Mouse (Mus musculus): ENCODE measurements around the gene Appbp2. TPM values are rescaled to one million over a fixed set of nuclear protein-coding genes. Genes with fewer than 3 reads are reported as not detected.

The Appbp2 gene
- polyA plus RNA-seq, 1 experiment from 2014 or later = 38.7 TPM

DNA sequence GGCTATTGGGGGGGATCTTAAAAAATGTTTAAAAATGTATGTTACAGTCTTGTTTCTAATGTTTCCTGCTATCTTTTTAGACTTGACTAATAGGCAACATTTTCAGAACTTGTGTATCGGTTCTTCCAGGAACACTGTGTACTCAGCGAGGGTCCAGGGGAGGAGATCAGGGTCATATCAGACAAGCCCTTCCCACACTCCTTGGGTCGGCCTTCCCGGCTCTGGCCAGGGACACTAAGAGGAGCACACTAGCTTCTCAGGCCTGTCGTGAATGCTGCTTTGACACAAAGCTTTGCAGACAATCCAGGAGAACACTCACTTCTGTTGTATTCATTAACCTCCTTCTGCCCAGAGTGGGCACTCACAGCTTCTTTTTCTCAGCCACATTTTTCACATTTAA lies 18.1 kb upstream of the Appbp2 start:
- H3K4me3 ChIP-seq = no peak overlapping the region
- no peak overlapping the region for H3K27ac ChIP-seq
- 84% methylated on average over 5 of the region's 5 CpGs for WGBS
- no peaks in the 10 kb centered on the region for H3K27me3 ChIP-seq (ENCODE audit: insufficient read depth, poor library complexity, severe bottlenecking)
- H3K36me3 ChIP-seq = no peaks in the 10 kb centered on the region
- DNase-seq (ENCODE audit: low spot score) = no peak
- H3K4me1 ChIP-seq (replicated peaks) = no peaks in the 10 kb centered on the region
- H3K9me3 ChIP-seq = no peaks in the 10 kb centered on the region

DNA sequence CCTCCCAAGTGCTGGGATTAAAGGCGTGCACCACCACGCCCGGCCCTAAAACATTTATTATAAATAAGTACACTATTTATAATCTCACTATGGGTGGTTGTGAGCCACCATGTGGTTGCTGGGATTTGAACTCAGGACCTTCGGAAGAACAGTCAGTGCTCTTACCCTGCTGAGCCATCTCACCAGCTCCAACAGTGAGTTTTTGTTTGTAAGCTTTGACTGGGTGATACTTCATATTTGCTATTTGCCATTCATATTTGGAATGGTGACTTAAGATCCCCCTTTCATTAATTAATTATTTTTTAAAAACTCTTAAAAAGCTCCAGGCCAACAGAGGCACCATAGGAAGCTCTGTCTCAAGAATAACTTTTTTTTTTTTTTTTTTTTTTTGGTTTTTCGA lies 17.0 kb upstream of the Appbp2 start:
- H3K36me3 ChIP-seq = no peaks in the 10 kb centered on the region
- no peak overlapping the region for H3K4me3 ChIP-seq
- no peak overlapping the region for H3K27ac ChIP-seq
- DNase-seq (ENCODE audit: low spot score) = no peak
- WGBS = 89% methylated on average over 5 of the region's 5 CpGs
- H3K4me1 ChIP-seq (replicated peaks) = no peaks in the 10 kb centered on the region
- no peaks in the 10 kb centered on the region for H3K9me3 ChIP-seq
- H3K27me3 ChIP-seq (ENCODE audit: insufficient read depth, poor library complexity, severe bottlenecking) = no peaks in the 10 kb centered on the region

DNA sequence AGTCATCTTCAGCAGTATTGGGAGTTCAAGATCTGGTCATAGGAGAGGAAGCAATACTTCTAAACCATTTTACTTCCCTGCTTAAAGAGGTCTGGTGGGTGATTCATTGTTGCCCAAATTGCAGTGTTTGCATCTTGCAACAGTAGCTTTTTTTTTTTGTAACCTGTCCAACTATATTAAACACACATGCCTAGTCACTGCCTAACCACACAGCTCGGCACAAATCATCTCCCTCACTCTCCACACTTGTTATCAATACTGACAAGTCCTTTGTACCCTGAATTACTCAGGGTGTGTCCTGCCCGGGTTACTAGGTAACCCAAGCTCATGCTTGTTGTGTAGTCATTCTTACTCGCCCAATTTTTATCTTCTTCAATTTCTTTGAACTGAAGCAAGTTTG lies 15.5 kb upstream of the Appbp2 start:
- no peaks in the 10 kb centered on the region for H3K36me3 ChIP-seq
- H3K4me3 ChIP-seq = no peak overlapping the region
- H3K4me1 ChIP-seq (replicated peaks) = no peaks in the 10 kb centered on the region
- no peaks in the 10 kb centered on the region for H3K27me3 ChIP-seq (ENCODE audit: insufficient read depth, poor library complexity, severe bottlenecking)
- no peak overlapping the region for H3K27ac ChIP-seq
- DNase-seq (ENCODE audit: low spot score) = no peak
- 54% methylated on average over 3 of the region's 3 CpGs for WGBS
- H3K9me3 ChIP-seq = no peaks in the 10 kb centered on the region

DNA sequence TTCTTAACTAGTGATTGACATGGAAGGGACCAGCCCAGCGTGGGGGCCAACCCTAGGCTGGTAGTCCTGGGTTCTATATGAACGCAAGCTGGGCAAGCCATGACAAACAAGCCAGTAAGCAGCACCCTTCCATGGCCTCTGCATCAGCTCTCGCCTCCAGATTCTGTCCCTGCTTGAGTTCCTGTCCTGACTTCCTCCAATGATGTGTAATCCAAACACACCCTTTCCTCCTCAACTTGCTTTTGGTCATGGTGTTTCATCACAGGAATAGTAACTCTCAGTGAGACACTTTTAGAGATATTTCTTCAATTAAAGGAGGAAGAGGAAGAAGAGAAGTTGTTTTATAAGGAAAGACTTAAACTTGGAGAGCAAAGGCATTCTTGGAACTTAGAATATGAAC lies 14.4 kb upstream of the Appbp2 start:
- no peak overlapping the region for H3K27ac ChIP-seq
- H3K4me1 ChIP-seq (replicated peaks) = no peaks in the 10 kb centered on the region
- H3K27me3 ChIP-seq (ENCODE audit: insufficient read depth, poor library complexity, severe bottlenecking) = no peaks in the 10 kb centered on the region
- no peaks in the 10 kb centered on the region for H3K36me3 ChIP-seq
- H3K4me3 ChIP-seq = no peak overlapping the region
- WGBS = 87% methylated on average over 3 of the region's 3 CpGs
- H3K9me3 ChIP-seq = no peaks in the 10 kb centered on the region
- no peak for DNase-seq (ENCODE audit: low spot score)

DNA sequence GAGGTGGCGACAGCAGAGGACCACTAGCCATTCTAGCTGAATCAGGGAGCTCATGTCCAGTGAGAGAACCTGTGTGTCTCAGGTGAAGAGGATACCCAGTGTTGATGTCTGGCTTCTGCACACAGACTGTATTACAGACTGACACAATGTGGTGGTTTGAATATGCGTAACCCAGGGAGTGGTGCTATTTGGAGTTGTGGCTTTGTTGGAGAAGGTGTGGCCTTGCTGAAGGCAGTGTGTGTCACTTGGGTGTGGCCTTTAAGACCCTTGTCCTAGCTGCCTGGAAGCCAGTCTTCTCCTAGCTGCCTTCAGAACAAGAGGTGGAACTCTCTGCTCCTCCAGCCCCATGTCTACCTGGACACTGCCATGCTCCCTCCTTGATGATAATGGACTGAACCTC lies 13.2 kb upstream of the Appbp2 start:
- no peaks in the 10 kb centered on the region for H3K27me3 ChIP-seq (ENCODE audit: insufficient read depth, poor library complexity, severe bottlenecking)
- H3K27ac ChIP-seq = no peak overlapping the region
- no peak for DNase-seq (ENCODE audit: low spot score)
- no peak overlapping the region for H3K4me3 ChIP-seq
- no peaks in the 10 kb centered on the region for H3K36me3 ChIP-seq
- no peaks in the 10 kb centered on the region for H3K4me1 ChIP-seq (replicated peaks)
- WGBS = 95% methylated on average over 2 of the region's 2 CpGs
- no peaks in the 10 kb centered on the region for H3K9me3 ChIP-seq

DNA sequence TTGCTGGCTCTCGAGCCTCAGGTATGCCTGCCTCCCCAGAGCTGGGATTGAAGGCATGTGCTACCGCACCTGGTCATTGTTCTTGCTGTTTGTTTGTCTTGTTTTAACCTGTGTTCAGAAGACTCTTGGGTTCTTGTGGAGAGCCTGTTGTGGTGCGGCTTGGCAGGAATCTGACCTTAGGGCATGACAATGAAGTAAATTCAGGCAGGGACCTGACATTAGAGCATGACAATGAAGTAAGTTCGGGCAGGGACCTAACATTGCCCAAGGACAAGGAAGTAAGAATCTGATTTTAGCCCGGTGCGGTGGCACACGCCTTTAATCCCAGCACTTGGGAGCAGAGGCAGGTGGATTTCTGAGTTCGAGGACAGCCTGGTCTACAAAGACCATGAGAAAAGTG lies 6.3 kb upstream of the Appbp2 start:
- Histone ChIP-seq H3K27me3 (ENCODE audit: insufficient read depth, poor library complexity, severe bottlenecking) (no peaks in the 10 kb centered on the region), H3K4me1 (replicated peaks) (no peaks in the 10 kb centered on the region), H3K36me3 (peaks cover 9% of the 10 kb centered on the region; the same call in 1 of the 2 replicates), H3K4me3 (no peak overlapping the region), H3K27ac (no peak overlapping the region), H3K9me3 (no peaks in the 10 kb centered on the region)
- no peak for DNase-seq (ENCODE audit: low spot score)
- WGBS = 89% methylated on average over 8 of the region's 8 CpGs

DNA sequence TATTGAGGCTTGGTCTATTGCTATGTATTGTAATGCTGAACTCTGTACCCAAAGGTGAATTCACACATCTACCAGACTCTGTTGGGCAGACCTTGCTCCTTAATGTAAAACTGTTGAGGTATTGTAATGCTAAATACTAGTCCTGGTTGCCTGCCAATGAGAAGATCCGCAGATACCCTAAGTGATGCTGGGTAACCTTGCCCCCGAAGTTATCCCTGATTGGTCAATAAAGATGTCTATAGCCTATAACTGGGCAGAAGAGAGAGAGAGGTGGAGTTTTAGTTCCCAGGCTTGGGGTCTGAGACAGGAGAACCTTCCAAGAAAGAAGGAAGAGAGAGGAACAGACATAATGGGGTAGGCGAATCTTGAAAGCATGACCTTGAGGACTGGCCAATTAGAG lies 5.3 kb upstream of the Appbp2 start:
- no peak overlapping the region for H3K27ac ChIP-seq
- H3K4me3 ChIP-seq = no peak overlapping the region
- peaks cover 4% of the 10 kb centered on the region; the same call in 1 of the 2 replicates for H3K4me1 ChIP-seq (replicated peaks)
- H3K27me3 ChIP-seq (ENCODE audit: insufficient read depth, poor library complexity, severe bottlenecking) = no peaks in the 10 kb centered on the region
- 92% methylated on average over 3 of the region's 3 CpGs for WGBS
- no peak for DNase-seq (ENCODE audit: low spot score)
- peaks cover 9% of the 10 kb centered on the region; the same call in 1 of the 2 replicates for H3K36me3 ChIP-seq
- H3K9me3 ChIP-seq = no peaks in the 10 kb centered on the region

DNA sequence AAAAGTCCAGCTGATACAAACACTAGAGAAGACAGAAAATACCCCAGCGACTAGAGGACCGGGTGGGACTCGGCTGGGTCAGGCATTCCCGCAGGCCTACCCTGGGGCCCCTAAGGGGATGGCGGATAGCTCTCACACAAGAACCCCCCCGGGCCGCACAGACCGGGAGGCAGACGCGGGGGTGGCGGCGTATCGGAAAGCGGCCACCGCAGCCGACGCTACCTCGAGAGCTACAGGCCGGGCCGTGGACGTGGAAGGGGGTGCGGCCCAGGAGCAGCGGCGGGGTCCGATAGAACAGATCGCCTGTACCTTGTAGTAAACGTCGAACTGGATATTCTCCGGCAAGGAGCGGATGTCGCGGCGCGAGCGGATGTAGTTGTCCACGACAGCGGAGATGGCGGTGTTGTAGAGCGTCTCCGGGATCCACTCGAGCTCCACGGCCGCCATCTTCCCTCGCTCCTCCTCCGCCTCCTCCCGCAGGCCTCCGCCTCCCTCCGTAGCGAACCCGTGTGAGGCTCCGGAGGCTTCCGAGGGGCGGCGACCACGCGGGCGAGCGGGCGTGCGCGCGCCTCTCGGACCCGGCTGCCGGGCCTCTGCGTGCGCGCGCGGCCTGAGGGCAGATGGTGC lies 454 bp downstream of the Appbp2 start:
- under 1% methylated on average over 70 of the region's 70 CpGs for WGBS

DNA sequence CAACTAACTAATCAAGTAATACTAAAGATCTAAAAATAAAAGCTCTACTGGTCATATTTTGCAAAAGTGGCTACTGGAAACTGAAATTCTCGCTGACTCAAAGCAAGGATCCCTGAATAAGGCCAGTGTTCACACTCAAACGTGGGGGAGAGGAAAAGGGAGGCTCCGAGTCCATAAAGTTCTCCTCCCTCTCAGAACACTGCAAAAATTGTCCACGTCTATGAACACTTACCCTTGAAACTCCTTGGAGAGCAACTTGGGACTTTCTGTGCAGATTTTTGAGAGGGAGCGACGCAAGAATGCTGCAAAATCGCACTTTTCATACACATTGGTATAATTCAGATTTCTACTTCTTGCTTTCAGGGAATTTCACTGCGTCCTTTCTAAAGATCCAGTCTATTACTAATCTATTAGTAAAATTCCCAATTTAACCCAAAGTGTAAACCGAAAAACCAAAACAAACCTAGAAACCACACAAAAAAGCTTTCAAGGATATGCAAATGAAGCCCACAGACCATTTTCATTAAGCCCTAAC lies 1.2 kb downstream of the Appbp2 start:
- no peak for DNase-seq (ENCODE audit: low spot score)
- H3K9me3 ChIP-seq = no peaks in the 10 kb centered on the region
- peak overlapping the region; percentile 99 for H3K27ac ChIP-seq
- H3K36me3 ChIP-seq = peaks cover 43% of the 10 kb centered on the region
- peaks cover 13% of the 10 kb centered on the region for H3K4me1 ChIP-seq (replicated peaks)
- H3K27me3 ChIP-seq (ENCODE audit: insufficient read depth, poor library complexity, severe bottlenecking) = no peaks in the 10 kb centered on the region
- peak overlapping the region; percentile 95 for H3K4me3 ChIP-seq
- WGBS = 21% methylated on average over 9 of the region's 9 CpGs

More for the DNA sequence above, 454 bp downstream of the Appbp2 start:
- no peak for DNase-seq (ENCODE audit: low spot score)
- Histone ChIP-seq H3K4me3 (peak overlapping the region; percentile 95), H3K36me3 (peaks cover 40% of the 10 kb centered on the region), H3K9me3 (no peaks in the 10 kb centered on the region), H3K4me1 (replicated peaks) (peaks cover 13% of the 10 kb centered on the region), H3K27ac (peak overlapping the region; percentile 99), H3K27me3 (ENCODE audit: insufficient read depth, poor library complexity, severe bottlenecking) (no peaks in the 10 kb centered on the region)

DNA sequence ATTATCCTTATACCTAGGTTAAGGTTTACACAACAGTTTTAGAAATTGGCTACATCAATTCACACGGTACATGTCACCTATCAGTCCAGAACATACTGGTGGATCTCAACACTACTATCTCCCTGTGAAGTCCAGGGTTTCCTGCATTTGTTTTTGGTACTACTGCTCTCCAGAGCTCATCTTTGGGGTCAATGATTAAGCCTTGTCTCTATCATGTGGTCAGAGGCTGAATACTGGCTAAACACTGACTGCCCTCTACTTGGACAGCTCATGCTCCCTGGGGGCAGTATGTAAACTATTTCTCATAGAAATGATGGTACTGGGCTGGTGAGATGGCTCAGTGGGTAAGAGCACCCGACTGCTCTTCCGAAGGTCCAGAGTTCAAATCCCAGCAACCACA lies 11.7 kb downstream of the Appbp2 start:
- DNase-seq (ENCODE audit: low spot score) = no peak
- Histone ChIP-seq H3K27ac (no peak overlapping the region), H3K9me3 (0 out of 2 replicates have a peak, but pooled peaks cover 5% of the 10 kb centered on the region), H3K27me3 (ENCODE audit: insufficient read depth, poor library complexity, severe bottlenecking) (no peaks in the 10 kb centered on the region), H3K4me3 (no peak overlapping the region), H3K36me3 (peaks cover 56% of the 10 kb centered on the region), H3K4me1 (replicated peaks) (no peaks in the 10 kb centered on the region)
- 96% methylated on average over 3 of the region's 3 CpGs for WGBS

DNA sequence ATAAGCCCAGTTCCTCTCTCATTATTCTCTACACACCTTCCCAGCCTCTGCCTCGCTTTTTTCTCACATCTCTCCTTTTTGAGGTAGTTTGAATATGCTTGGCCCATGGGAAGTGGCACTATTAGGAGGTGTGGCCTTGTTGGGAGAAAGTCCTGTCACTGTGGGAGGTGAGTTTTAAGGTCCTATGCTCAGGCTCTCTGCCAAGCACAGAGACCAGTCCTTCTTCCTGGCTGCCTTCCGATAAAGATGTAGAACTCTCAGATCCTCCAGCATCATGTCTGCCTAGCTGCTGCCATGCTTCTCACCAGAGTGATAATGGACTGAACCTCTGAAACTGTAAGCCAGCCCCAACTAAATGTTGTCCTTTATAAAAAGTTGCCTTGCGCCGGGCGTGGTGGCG lies 12.4 kb downstream of the Appbp2 start:
- Histone ChIP-seq H3K27me3 (ENCODE audit: insufficient read depth, poor library complexity, severe bottlenecking) (no peaks in the 10 kb centered on the region), H3K9me3 (0 out of 2 replicates have a peak, but pooled peaks cover 5% of the 10 kb centered on the region), H3K36me3 (peaks cover 54% of the 10 kb centered on the region), H3K4me3 (no peak overlapping the region), H3K4me1 (replicated peaks) (no peaks in the 10 kb centered on the region), H3K27ac (no peak overlapping the region)
- WGBS = 95% methylated on average over 6 of the region's 6 CpGs
- DNase-seq (ENCODE audit: low spot score) = no peak

DNA sequence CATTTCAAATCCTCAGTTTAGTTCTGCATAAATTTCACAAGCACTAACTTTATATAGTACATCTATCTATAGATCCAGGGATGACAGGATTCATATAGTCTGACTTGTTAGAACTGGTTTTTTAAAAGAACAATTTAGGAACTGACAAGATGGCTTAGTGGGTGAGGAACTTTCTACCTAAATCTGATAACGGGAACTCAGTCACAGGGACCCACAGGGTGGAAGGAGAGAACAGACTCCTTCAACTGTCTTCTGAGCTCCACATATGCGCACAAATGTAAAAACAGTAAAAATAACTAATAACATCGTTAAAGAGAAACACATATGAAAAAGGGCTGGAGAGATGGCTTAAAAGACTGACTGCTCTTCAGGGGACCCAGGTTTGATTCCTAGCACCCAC lies 15.9 kb downstream of the Appbp2 start:
- H3K4me1 ChIP-seq (replicated peaks) = no peaks in the 10 kb centered on the region
- 93% methylated on average over 3 of the region's 3 CpGs for WGBS
- H3K36me3 ChIP-seq = peaks cover 53% of the 10 kb centered on the region
- no peaks in the 10 kb centered on the region for H3K9me3 ChIP-seq
- H3K27me3 ChIP-seq (ENCODE audit: insufficient read depth, poor library complexity, severe bottlenecking) = no peaks in the 10 kb centered on the region
- no peak overlapping the region for H3K27ac ChIP-seq
- no peak overlapping the region for H3K4me3 ChIP-seq
- no peak for DNase-seq (ENCODE audit: low spot score)

DNA sequence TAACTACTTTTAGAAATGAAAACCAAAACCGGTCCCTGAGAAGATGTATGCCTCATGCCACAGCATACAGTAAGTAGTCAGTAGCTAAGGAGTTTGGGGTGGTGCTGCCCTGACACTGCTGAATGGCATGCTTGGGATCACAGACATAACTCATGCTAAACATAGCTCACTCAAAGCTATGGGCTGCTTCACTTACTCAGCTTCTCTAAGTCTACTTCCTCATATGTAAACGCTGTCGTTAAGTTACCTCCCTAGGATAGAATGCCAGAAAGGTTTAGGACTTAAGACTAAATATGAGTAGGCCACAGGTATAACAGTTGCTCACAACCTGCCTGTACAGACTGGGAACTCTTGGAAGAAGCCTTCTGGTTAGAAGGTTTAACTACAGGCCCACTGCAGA lies 20.3 kb downstream of the Appbp2 start:
- H3K27ac ChIP-seq = no peak overlapping the region
- DNase-seq (ENCODE audit: low spot score) = no peak
- no peaks in the 10 kb centered on the region for H3K9me3 ChIP-seq
- no peak overlapping the region for H3K4me3 ChIP-seq
- H3K27me3 ChIP-seq (ENCODE audit: insufficient read depth, poor library complexity, severe bottlenecking) = no peaks in the 10 kb centered on the region
- H3K4me1 ChIP-seq (replicated peaks) = no peaks in the 10 kb centered on the region
- peaks cover 71% of the 10 kb centered on the region for H3K36me3 ChIP-seq
- 94% methylated on average over 3 of the region's 3 CpGs for WGBS

DNA sequence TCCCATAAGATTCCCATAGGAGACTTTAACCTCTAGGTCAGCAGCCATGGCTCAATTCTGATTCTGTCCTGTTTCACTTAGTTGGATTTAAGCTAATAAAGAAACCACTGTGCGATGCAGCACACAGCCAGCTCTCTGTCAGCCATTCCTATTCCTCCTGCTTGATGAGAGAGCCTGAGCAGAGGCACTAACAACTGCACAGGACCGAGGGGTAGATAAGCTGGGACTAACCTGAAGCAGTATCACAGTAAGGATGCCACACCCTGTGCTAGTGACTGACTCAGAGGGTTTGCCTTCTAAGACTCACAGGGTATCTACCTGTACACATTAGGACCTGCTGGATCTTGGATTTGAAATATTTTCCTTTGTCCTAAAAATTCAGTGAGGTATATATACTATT lies 21.7 kb downstream of the Appbp2 start:
- Histone ChIP-seq H3K36me3 (peaks cover 86% of the 10 kb centered on the region), H3K9me3 (no peaks in the 10 kb centered on the region), H3K4me1 (replicated peaks) (no peaks in the 10 kb centered on the region), H3K27ac (no peak overlapping the region), H3K27me3 (ENCODE audit: insufficient read depth, poor library complexity, severe bottlenecking) (no peaks in the 10 kb centered on the region), H3K4me3 (no peak overlapping the region)
- no peak for DNase-seq (ENCODE audit: low spot score)
- 95% methylated on average over 2 of the region's 2 CpGs for WGBS

Measured in hindbrain, embryonic 10.5 days (tissue).